Mouse (Mus musculus): Measurements from ENCODE around the gene Slc6a8.

Gene Slc6a8

GRCm38 (mm10) chrX:73672879-73673618 lies at the start of gene Slc6a8:
TSS of gene Slc6a8 (plus strand) at chrX:73673150.
- peak in 1 of 2 experiments; percentile 24 for DNase-seq

- no peak for DNase-seq
Measured at GRCm38 (mm10) chrX:73626981-73627380, 46.0 kb upstream of the Slc6a8 start.

GRCm38 (mm10) chrX:73635425-73635824 lies 37.5 kb upstream of the Slc6a8 start:
- no peak for DNase-seq

- DNase-seq, result no peak
Measured at GRCm38 (mm10) chrX:73637415-73637814, 35.5 kb upstream of the Slc6a8 start.

- DNase-seq, result no peak
Measured at GRCm38 (mm10) chrX:73639255-73639675, 33.7 kb upstream of the Slc6a8 start, which contains the start of gene Dusp9. TSS of gene Dusp9 (plus strand) at chrX:73639419.

GRCm38 (mm10) chrX:73639901-73640469 lies 33.0 kb upstream of the Slc6a8 start:
- DNase-seq, result no peak

- no peak for DNase-seq
Measured at GRCm38 (mm10) chrX:73645121-73645520, 27.8 kb upstream of the Slc6a8 start.

GRCm38 (mm10) chrX:73650869-73651268 lies 22.1 kb upstream of the Slc6a8 start:
- DNase-seq, result no peak

GRCm38 (mm10) chrX:73653392-73653791 lies 19.6 kb upstream of the Slc6a8 start:
- no peak for DNase-seq

- peak in 1 of 2 experiments; percentile 72 for DNase-seq
Measured at GRCm38 (mm10) chrX:73654177-73654576, 18.8 kb upstream of the Slc6a8 start.

- DNase-seq, result no peak
Measured at GRCm38 (mm10) chrX:73655529-73655928, 17.4 kb upstream of the Slc6a8 start.

- DNase-seq, result no peak
Measured at GRCm38 (mm10) chrX:73658391-73658790, 14.6 kb upstream of the Slc6a8 start.

GRCm38 (mm10) chrX:73658936-73659574 lies 13.9 kb upstream of the Slc6a8 start:
- DNase-seq, result no peak

- DNase-seq, result no peak
Measured at GRCm38 (mm10) chrX:73659575-73660283, 13.2 kb upstream of the Slc6a8 start, which contains the start of gene Pnck. TSS of gene Pnck (minus strand) at chrX:73660117.

- no peak for DNase-seq
Measured at GRCm38 (mm10) chrX:73660284-73660665, 12.7 kb upstream of the Slc6a8 start.

GRCm38 (mm10) chrX:73663143-73663542 lies 9.8 kb upstream of the Slc6a8 start:
- no peak for DNase-seq

GRCm38 (mm10) chrX:73672031-73672431 lies 919 bp upstream of the Slc6a8 start:
- DNase-seq, result peak in 1 of 2 experiments; percentile 63

- DNase-seq, result no peak
Measured at GRCm38 (mm10) chrX:73673619-73673967, 643 bp downstream of the Slc6a8 start.

- DNase-seq, result no peak
Measured at GRCm38 (mm10) chrX:73673968-73674661, 1.2 kb downstream of the Slc6a8 start.

GRCm38 (mm10) chrX:73675231-73675630 lies 2.3 kb downstream of the Slc6a8 start:
- DNase-seq, result no peak

- DNase-seq, result no peak
Measured at GRCm38 (mm10) chrX:73676668-73677067, 3.7 kb downstream of the Slc6a8 start.

GRCm38 (mm10) chrX:73684156-73684555 lies 11.2 kb downstream of the Slc6a8 start:
- DNase-seq, result no peak

GRCm38 (mm10) chrX:73684978-73685377 lies 12.0 kb downstream of the Slc6a8 start:
- no peak for DNase-seq
